Mouse (Mus musculus) thymus, adult 2 months (tissue): Measurements from ENCODE around the gene Lamp1. TPM values are rescaled to one million over a fixed set of nuclear protein-coding genes. Genes with fewer than 3 reads are reported as not detected.
A peak's percentile ranks its signal among the peaks of the same experiment; 100 is the strongest.

Source experiments
- DNase-seq: peaks from one replicate; pipeline ENCODE4 v3.0.0; 2021
- H3K27ac ChIP-seq: fragments of 200-500 bp; 2 replicates; pipeline ENCODE4 v1.5.1; 2012; ENCODE audit warnings: low read length, control low read depth; ENCODE audit not compliant: control insufficient read depth, insufficient read depth
- H3K27me3 ChIP-seq: fragments of 200-500 bp; 2 replicates; pipeline ENCODE4 v1.6.1; 2012; ENCODE audit warnings: mild to moderate bottlenecking, low read length, moderate library complexity, mixed read lengths; ENCODE audit not compliant: control insufficient read depth, insufficient read depth
- H3K36me3 ChIP-seq: fragments of 200-500 bp; 2 replicates; pipeline ENCODE4 v1.6.1; 2012; ENCODE audit warnings: mild to moderate bottlenecking, low read length, moderate library complexity; ENCODE audit not compliant: control insufficient read depth, insufficient read depth
- H3K4me1 ChIP-seq: fragments of 200-500 bp; replicated peaks from 2 replicates; pipeline ENCODE4 v1.6.1; 2012; ENCODE audit warnings: low read length; ENCODE audit not compliant: control insufficient read depth, insufficient read depth
- H3K4me3 ChIP-seq: fragments of 200-500 bp; 2 replicates; pipeline ENCODE4 v1.5.1; 2012; ENCODE audit warnings: mild to moderate bottlenecking, low read length, control low read depth, moderate library complexity; ENCODE audit not compliant: control insufficient read depth, insufficient read depth
- CTCF ChIP-seq: fragments of 200-500 bp; IDR thresholded peaks from 2 replicates; pipeline ENCODE4 v1.5.1; 2012; ENCODE audit warnings: mild to moderate bottlenecking, control low read depth, low read length, moderate library complexity, borderline replicate concordance; ENCODE audit not compliant: control insufficient read depth, poor library complexity, insufficient read depth; ENCODE audit errors: extremely low read depth
- POLR2A ChIP-seq: fragments of 200-500 bp; IDR thresholded peaks from 2 replicates; pipeline ENCODE4 v1.6.1; 2012; ENCODE audit warnings: mild to moderate bottlenecking, low read length, control low read depth, moderate library complexity; ENCODE audit not compliant: control insufficient read depth, poor library complexity, insufficient read depth; ENCODE audit errors: extremely low read depth
- WGBS: fragments of 180-500 bp; shearing (Covaris S2); methylation state at CpG from one replicate; pipeline ENCODE4 v1.1.7; 2018; 5-methylcytosine and 5-hydroxymethylcytosine counted together
- polyA plus RNA-seq: library from polyadenylated mRNA; depleted of rRNA; stranded (reverse); fragments of >200 nt; gene quantifications from 2 replicates; pipeline ENCODE4 v1.2.3, GENCODE M21; 2012

The Lamp1 gene
- polyA plus RNA-seq, 1 experiment: 388 TPM

- no peak for TF ChIP-seq CTCF
- TF ChIP-seq POLR2A: no peak
- Histone ChIP-seq H3K27me3 (no peaks in the 10 kb centered on the region), H3K36me3 (no peaks in the 10 kb centered on the region), H3K4me1 (peaks cover 3% of the 10 kb centered on the region), H3K4me3 (peak overlapping the region; percentile 68), H3K27ac (no peak overlapping the region)
- DNase-seq: peak; percentile 31
- WGBS: 1% methylated on average over 49 of the region's 49 CpGs
These were observed 468 bp downstream of the Lamp1 start for GRCm38 (mm10) chr8:13159377-13159881.

GRCm38 (mm10) chr8:13160691-13161090 is 1.7 kb downstream of the Lamp1 start:
- Histone ChIP-seq H3K27me3 (no peaks in the 10 kb centered on the region), H3K4me1 (peaks cover 3% of the 10 kb centered on the region), H3K4me3 (no peak overlapping the region), H3K36me3 (no peaks in the 10 kb centered on the region), H3K27ac (no peak overlapping the region)
- DNase-seq: no peak
- WGBS: 89% methylated on average over 3 of the region's 3 CpGs
- no peak for TF ChIP-seq POLR2A
- TF ChIP-seq CTCF: no peak

- H3K36me3 ChIP-seq: peaks cover under 1% of the 10 kb centered on the region; the same call in 1 of the 2 replicates
- H3K27me3 ChIP-seq: no peaks in the 10 kb centered on the region
- WGBS: 85% methylated on average over 6 of the region's 6 CpGs
- H3K27ac ChIP-seq: no peak overlapping the region
- H3K4me3 ChIP-seq: no peak overlapping the region
- TF ChIP-seq POLR2A (no peak), CTCF (no peak)
- no peak for DNase-seq
- H3K4me1 ChIP-seq: peaks cover 3% of the 10 kb centered on the region
These were observed 3.1 kb downstream of the Lamp1 start for GRCm38 (mm10) chr8:13162098-13162497.

GRCm38 (mm10) chr8:13163563-13163962 is 4.6 kb downstream of the Lamp1 start:
- Histone ChIP-seq H3K27me3 (no peaks in the 10 kb centered on the region), H3K4me3 (no peak overlapping the region), H3K36me3 (peaks cover 15% of the 10 kb centered on the region), H3K4me1 (peaks cover 2% of the 10 kb centered on the region), H3K27ac (no peak overlapping the region)
- TF ChIP-seq CTCF: no peak
- 85% methylated on average over 1 of the region's 1 CpGs for WGBS
- DNase-seq: no peak

GRCm38 (mm10) chr8:13164361-13164760 is 5.4 kb downstream of the Lamp1 start:
- Histone ChIP-seq H3K27me3 (no peaks in the 10 kb centered on the region), H3K36me3 (peaks cover 21% of the 10 kb centered on the region), H3K4me1 (no peaks in the 10 kb centered on the region; the same call in 1 of the 2 replicates), H3K27ac (no peak overlapping the region), H3K4me3 (no peak overlapping the region)
- TF ChIP-seq POLR2A (no peak), CTCF (no peak)
- WGBS: 94% methylated on average over 5 of the region's 5 CpGs
- no peak for DNase-seq

GRCm38 (mm10) chr8:13170510-13170909 is 11.5 kb downstream of the Lamp1 start:
- Histone ChIP-seq H3K27me3 (no peaks in the 10 kb centered on the region), H3K4me3 (no peak overlapping the region), H3K36me3 (peaks cover 61% of the 10 kb centered on the region), H3K27ac (no peak overlapping the region), H3K4me1 (no peaks in the 10 kb centered on the region)
- TF ChIP-seq POLR2A (no peak), CTCF (no peak)
- 63% methylated on average over 1 of the region's 1 CpGs for WGBS
- no peak for DNase-seq

GRCm38 (mm10) chr8:13174305-13174704 is 15.3 kb downstream of the Lamp1 start:
- no peak overlapping the region for H3K27ac ChIP-seq
- peaks cover 51% of the 10 kb centered on the region for H3K36me3 ChIP-seq
- no peaks in the 10 kb centered on the region for H3K4me1 ChIP-seq
- TF ChIP-seq CTCF (no peak), POLR2A (no peak)
- no peak overlapping the region for H3K4me3 ChIP-seq
- no peak for DNase-seq
- 99% methylated on average over 4 of the region's 4 CpGs for WGBS
- no peaks in the 10 kb centered on the region for H3K27me3 ChIP-seq
